Mouse (Mus musculus): Measurements from ENCODE around the gene C2cd3. TPM values are rescaled to one million over a fixed set of nuclear protein-coding genes. Genes with fewer than 3 reads are reported as not detected.
"Not testable (repeated sequence)": the region's sequence is repeated elsewhere in the genome, so short reads cannot be mapped to it uniquely, and the experiment has no call there.

The C2cd3 gene
- polyA plus RNA-seq, 1 experiment = 16.7 TPM

GRCm38 (mm10) chr7:100466781-100467510, 94.9 kb downstream of the C2cd3 start:
- no peak for DNase-seq (ENCODE audit: low read depth, low spot score)
- 87% methylated on average over 11 of the region's 11 CpGs for WGBS

DNA sequence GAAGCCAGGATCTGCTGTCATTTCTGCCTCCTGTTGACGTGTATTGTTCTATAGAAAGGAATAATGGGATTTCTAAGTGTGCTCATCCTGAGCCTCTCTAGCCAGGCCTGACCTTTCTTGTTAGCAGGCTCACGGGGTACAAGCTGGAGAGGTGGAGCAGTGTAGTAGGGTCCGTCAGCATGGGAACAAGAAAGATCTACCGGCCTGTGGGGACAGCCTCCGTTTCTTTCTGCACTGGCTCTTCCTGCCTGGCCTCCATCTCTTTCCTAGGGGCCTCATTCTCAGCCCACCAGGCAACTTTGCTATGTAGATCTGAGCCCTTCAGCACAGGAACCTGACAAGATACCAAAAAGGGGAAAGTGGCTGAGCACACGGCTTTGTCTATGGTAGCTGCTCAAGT, 96.7 kb downstream of the C2cd3 start:
- 91% methylated on average over 6 of the region's 6 CpGs for WGBS
- DNase-seq (ENCODE audit: low read depth, low spot score) = no peak

GRCm38 (mm10) chr7:100469502-100469901, 97.5 kb downstream of the C2cd3 start:
- 95% methylated on average over 1 of the region's 1 CpGs for WGBS
- no peak for DNase-seq (ENCODE audit: low read depth, low spot score)

GRCm38 (mm10) chr7:100470796-100471406, 98.9 kb downstream of the C2cd3 start:
- 95% methylated on average over 11 of the region's 11 CpGs for WGBS
- DNase-seq (ENCODE audit: low read depth, low spot score) = no peak

DNA sequence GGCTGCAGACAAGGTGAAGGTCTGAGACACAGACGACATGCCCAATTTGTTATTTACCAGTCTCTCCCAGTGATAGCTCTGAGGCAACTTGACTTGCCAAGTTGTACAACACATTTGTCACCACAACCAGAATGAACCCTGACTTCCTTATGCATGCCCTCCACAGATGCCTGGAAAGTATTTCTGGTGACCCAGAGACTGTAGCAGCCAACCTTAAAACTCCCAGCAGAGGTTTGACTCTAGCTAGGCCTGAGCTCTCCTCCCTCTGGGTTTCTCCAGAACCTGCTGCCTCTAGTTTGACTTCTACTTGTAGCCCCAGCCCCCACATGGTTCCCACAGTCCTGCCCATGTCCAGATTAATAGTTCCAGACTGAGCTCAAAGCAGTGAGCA, 99.4 kb downstream of the C2cd3 start:
- no peak for DNase-seq (ENCODE audit: low read depth, low spot score)
- 74% methylated on average over 1 of the region's 1 CpGs for WGBS

- WGBS = 90% methylated on average over 6 of the region's 6 CpGs
- no peak for DNase-seq (ENCODE audit: low read depth, low spot score)
Observed at GRCm38 (mm10) chr7:100472777-100473176, 100.7 kb downstream of the C2cd3 start, which contains the start of gene Ucp3. Gene Ucp3 (plus strand): TSS chr7:100472990.

GRCm38 (mm10) chr7:100473846-100474454, 101.9 kb downstream of the C2cd3 start:
- DNase-seq (ENCODE audit: low read depth, low spot score) = no peak
- WGBS = 67% methylated on average over 9 of the region's 9 CpGs

DNA sequence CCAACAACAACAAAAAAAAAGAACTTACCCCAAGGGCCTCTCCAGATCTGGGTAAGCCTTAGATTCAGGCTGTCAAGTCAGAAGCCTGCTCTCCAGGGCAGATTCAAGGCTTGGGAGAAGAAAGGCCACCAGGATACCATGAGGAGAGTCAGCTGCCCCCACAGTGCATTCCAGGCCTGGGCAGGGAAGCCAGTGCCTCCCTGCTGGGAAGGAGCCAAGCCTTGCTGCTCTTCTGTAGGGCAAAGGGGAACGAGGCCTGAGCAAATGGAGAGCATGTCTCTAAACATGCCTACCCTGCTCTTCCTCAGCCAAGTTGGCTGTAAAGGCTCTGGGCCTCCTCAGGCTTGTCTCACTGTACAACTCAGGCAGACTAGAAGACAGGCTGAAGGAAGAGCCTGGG, 102.6 kb downstream of the C2cd3 start:
- no peak for DNase-seq (ENCODE audit: low read depth, low spot score)
- 13% methylated on average over 1 of the region's 1 CpGs for WGBS

DNA sequence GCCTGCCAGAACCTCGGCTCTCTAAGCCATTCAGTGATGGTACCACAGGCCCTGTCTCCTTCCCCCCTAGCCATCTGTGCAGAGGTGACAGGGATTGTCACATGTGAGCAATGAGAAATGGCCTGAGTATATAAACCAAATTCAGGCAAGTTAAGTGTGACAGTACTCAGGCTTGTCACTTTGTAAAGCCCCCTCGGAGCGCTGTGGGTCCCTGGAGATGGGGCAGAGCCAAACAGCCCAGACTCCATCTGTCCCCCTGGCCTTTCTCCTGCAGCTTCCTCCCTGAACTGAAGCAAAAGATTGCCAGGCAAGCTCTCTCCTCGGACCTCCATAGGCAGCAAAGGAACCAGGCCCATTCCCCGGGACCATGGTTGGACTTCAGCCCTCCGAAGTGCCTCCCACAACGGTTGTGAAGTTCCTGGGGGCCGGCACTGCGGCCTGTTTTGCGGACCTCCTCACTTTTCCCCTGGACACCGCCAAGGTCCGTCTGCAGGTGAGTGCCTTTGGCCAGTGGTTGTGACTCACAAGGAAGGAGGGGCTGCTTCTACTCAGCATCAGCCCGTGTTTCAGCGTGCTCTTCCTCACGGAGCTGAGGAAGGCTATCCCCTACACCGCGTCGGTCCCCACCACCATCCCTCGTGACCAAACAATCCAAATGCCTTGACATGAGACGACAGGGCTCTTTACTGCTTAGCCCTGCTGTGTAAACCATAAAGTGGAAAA, 107.2 kb downstream of the C2cd3 start:
- WGBS = 59% methylated on average over 20 of the region's 20 CpGs
- no peak for DNase-seq (ENCODE audit: low read depth, low spot score)

- 51% methylated on average over 15 of the region's 15 CpGs for WGBS
- no peak for DNase-seq (ENCODE audit: low read depth, low spot score)
Observed at GRCm38 (mm10) chr7:100479823-100480164, 107.8 kb downstream of the C2cd3 start.

DNA sequence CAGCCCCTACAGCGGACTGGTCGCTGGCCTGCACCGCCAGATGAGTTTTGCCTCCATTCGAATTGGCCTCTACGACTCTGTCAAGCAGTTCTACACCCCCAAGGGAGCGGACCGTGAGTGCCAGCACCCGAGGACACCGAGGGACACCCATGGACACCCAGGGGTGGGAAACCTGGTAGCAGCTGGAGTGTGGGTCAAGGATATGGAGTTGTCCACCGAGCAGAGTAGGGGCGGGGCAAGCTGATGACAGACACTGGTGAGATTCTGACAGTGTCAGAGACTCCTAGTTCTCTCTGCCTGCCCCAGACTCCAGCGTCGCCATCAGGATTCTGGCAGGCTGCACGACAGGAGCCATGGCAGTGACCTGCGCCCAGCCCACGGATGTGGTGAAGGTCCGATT, 108.1 kb downstream of the C2cd3 start:
- no peak for DNase-seq (ENCODE audit: low read depth, low spot score)
- WGBS = 88% methylated on average over 17 of the region's 17 CpGs

DNA sequence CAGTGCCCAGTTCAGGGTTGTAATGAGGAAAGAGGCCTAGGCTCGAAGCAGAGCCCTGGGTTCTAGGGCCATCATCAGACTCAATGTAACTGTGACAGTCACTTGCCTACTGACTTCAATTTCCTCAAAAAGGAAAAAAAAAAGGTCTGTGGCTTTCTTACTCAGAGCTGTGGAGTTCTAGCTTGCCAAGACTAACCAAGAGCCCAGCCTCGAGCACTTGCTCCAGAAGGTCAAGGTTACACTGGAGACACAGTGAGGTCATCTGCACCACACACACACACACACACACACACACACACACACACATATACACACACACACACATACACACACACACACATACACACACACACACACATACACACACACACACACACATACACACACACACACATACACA, 110.0 kb downstream of the C2cd3 start:
- not testable (repeated sequence) for DNase-seq (ENCODE audit: low read depth, low spot score)
- 60% methylated on average over 2 of the region's 2 CpGs for WGBS

DNA sequence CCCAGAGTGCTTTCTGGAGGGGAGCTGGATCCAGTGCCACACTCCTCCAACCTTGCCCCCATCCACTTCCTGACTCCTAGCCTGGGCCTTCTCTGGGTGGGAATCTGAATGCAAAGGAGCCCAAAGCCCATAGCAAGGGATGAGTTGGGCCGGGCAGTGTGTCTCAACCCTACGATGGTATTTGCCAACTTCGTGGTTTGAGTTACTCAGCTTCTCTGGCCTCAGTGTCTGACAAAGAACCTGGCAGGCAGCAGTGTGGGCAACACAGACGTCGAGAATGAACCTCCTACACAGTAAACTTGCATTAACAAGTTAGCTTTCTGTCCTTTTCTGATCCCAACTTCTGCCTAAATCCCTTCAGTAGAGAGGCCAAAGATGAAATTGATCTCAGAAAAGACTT, 112.5 kb downstream of the C2cd3 start:
- WGBS = 83% methylated on average over 5 of the region's 5 CpGs
- no peak for DNase-seq (ENCODE audit: low read depth, low spot score)

GRCm38 (mm10) chr7:100487301-100487700, 115.3 kb downstream of the C2cd3 start:
- WGBS = 60% methylated on average over 2 of the region's 2 CpGs
- DNase-seq (ENCODE audit: low read depth, low spot score) = no peak

DNA sequence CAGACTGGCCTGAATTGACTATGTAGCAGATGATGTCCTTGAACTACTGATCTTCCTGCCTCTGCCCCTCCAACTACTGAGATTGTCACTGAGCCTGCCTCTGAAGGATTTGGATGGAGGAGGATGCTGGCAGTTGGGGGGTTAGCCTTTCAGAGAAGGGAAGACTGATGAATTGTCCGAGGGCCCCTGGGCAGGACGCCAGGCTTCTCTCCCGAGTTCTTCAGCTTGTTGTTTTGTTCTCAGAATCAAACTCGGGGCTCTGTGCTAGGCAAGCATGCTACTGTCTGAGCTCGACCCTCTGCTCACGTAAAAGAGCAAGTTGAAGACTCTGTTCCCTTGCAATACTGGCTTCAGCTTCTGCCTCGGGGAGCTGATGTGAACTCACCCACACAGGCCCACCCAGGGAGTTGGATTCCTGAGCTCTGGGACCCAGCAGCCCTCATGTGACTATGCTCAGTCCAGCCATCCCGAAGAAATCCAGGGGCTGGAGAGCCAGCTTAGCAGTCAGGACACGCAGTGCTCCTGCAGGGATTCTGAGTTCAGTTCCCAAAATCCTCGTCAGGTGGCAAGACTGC, 116.5 kb downstream of the C2cd3 start:
- no peak for DNase-seq (ENCODE audit: low read depth, low spot score)

DNA sequence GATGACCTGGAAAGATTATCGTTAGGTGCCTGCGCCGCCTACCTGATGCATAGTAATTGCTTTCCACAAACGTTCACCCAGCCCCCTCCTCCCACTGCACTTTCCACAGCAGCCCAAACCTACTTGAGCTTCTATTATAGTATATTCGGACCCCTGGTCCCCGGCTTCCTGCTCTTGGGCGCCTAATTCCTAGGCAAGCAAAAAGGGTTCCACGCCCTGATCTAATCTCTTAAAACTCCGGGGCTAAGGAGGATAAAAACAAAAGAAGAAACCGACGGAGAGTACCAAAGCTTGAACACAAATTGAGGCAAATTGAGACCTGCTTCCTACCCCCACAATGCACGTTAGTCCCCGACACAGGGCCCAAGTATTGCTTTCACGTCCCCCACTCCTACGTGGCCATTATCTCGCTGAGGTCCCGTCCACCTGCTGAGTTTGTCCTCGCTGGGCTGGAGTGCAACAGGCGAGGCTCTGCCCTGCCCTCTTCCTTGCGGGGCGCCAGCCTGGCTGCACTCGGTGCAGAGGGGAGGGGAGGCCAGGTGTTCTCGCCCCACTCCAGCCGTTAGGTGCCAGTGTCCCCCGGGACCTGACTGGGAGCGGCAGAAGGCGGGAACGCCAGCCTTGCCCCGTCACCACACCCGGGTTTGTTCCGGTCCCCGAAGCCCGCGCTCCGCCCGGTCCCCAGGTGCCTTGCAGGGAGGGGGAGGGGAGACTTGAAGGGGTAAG, 120.5 kb downstream of the C2cd3 start:
- 5% methylated on average over 36 of the region's 36 CpGs for WGBS
- DNase-seq (ENCODE audit: low read depth, low spot score) = no peak

More for the DNA sequence above, 116.5 kb downstream of the C2cd3 start:
- 54% methylated on average over 10 of the region's 10 CpGs for WGBS

DNA sequence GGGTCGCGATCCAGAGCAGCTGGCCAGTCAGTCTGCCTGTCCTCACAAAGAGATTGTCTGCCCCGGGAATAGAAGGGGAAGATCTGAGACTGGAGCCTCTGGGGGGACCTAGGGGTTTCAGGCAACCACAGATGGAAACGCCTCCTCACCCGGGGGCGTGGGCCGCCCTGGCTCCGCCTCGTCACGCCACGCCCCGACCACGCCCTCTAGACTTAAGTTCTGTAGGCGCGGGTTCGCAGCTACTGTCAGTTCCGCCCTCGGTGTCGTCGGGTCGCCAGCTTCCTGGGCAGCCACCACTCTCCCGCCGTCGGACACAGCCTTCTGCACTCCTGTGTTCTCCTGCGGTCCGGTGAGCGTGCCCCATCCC, 121.1 kb downstream of the C2cd3 start, which contains the start of gene Ucp2:
Gene Ucp2, plus strand, starts transcription at position 221 of the 367 bp plus-strand sequence.
- WGBS = under 1% methylated on average over 27 of the region's 27 CpGs
- peak; percentile 76 for DNase-seq (ENCODE audit: low read depth, low spot score)

DNA sequence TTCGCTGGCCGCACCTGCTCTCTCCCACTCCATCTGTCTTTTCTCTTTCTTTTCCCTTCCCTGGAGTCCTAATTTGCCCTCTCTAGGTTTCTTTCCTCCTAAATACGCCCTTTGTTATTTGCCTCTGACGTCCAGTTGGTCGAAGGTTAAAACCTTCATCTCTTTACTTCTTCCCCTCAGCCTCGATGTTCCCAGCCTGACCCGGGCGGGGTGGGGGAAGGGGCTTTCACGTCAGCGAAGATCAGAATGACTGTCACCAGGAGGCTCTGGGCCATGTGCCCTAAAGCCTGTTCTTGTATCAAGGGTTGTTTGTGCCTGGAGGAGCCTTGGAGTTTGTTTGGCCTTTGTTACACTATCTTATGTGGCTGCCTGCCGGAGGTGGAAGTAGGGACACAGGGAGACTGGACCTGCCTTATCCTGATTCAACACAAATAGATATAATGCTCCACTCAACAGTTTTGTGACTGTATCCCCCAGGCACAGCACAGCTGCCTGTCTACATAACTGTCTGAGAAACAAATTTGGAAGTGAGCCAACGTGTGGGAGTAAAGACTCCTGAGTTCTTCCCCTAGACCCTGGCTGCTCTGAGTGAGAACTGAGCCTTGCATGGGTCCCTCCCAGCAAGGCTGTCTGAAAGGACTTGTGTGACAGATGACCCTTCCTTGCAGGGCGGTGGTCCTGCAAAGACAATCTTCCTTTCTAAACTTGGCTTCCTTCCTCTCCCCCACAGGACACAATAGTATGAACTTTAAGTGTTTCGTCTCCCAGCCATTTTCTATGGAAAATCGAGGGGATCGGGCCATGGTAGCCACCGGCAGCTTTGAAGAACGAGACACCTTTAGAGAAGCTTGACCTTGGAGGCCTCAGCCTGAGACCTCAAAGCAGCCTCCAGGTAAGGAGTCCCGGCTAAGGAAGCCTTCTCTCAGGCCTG, 121.7 kb downstream of the C2cd3 start:
- DNase-seq (ENCODE audit: low read depth, low spot score) = no peak
- 10% methylated on average over 19 of the region's 19 CpGs for WGBS
